Mouse (Mus musculus): Measurements from ENCODE around the gene Agpat1. TPM values are rescaled to one million over a fixed set of nuclear protein-coding genes. Genes with fewer than 3 reads are reported as not detected.

Agpat1 gene
- polyA plus RNA-seq, 1 experiment from 2014 or later = 128 TPM

GRCm38 (mm10) chr17:34568421-34568820, 35.6 kb upstream of the Agpat1 start:
- ATAC-seq (replicated peaks) = no peak
- no peaks in the 10 kb centered on the region for H3K4me1 ChIP-seq
- H3K27me3 ChIP-seq (replicated peaks) = 0 out of 2 replicates have a peak, but pooled peaks cover 5% of the 10 kb centered on the region
- WGBS = 79% methylated on average over 13 of the region's 13 CpGs
- no peak overlapping the region for H3K4me2 ChIP-seq
- no peak overlapping the region for H3K4me3 ChIP-seq
- H3K9ac ChIP-seq = no peak overlapping the region
- no peaks in the 10 kb centered on the region for H3K36me3 ChIP-seq (replicated peaks)
- no peak overlapping the region for H3K27ac ChIP-seq
- H3K9me3 ChIP-seq = no peaks in the 10 kb centered on the region

GRCm38 (mm10) chr17:34569919-34570318, 34.1 kb upstream of the Agpat1 start:
- Histone ChIP-seq H3K27ac (no peak overlapping the region), H3K9me3 (no peaks in the 10 kb centered on the region), H3K4me3 (no peak overlapping the region), H3K9ac (no peak overlapping the region), H3K36me3 (replicated peaks) (no peaks in the 10 kb centered on the region), H3K4me2 (no peak overlapping the region), H3K27me3 (replicated peaks) (0 out of 2 replicates have a peak, but pooled peaks cover 5% of the 10 kb centered on the region), H3K4me1 (no peaks in the 10 kb centered on the region)
- 67% methylated on average over 4 of the region's 4 CpGs for WGBS
- ATAC-seq (replicated peaks) = no peak

GRCm38 (mm10) chr17:34571875-34572274, 32.2 kb upstream of the Agpat1 start:
- no peak overlapping the region for H3K4me2 ChIP-seq
- no peak overlapping the region for H3K4me3 ChIP-seq
- H3K9me3 ChIP-seq = no peaks in the 10 kb centered on the region
- no peak overlapping the region for H3K9ac ChIP-seq
- no peaks in the 10 kb centered on the region for H3K36me3 ChIP-seq (replicated peaks)
- no peak for ATAC-seq (replicated peaks)
- H3K27me3 ChIP-seq (replicated peaks) = 0 out of 2 replicates have a peak, but pooled peaks cover 5% of the 10 kb centered on the region
- no peaks in the 10 kb centered on the region for H3K4me1 ChIP-seq
- WGBS = 12% methylated on average over 5 of the region's 5 CpGs
- H3K27ac ChIP-seq = no peak overlapping the region

GRCm38 (mm10) chr17:34572361-34572760, 31.7 kb upstream of the Agpat1 start:
- Histone ChIP-seq H3K4me1 (no peaks in the 10 kb centered on the region), H3K4me2 (no peak overlapping the region), H3K36me3 (replicated peaks) (no peaks in the 10 kb centered on the region), H3K27ac (no peak overlapping the region), H3K27me3 (replicated peaks) (0 out of 2 replicates have a peak, but pooled peaks cover 1% of the 10 kb centered on the region), H3K9me3 (no peaks in the 10 kb centered on the region), H3K4me3 (no peak overlapping the region), H3K9ac (no peak overlapping the region)
- no peak for ATAC-seq (replicated peaks)
- 10% methylated on average over 15 of the region's 15 CpGs for WGBS

GRCm38 (mm10) chr17:34576577-34576976, 27.5 kb upstream of the Agpat1 start:
- H3K4me1 ChIP-seq = no peaks in the 10 kb centered on the region
- no peak overlapping the region for H3K4me3 ChIP-seq
- H3K9me3 ChIP-seq = no peaks in the 10 kb centered on the region
- no peak overlapping the region for H3K27ac ChIP-seq
- H3K27me3 ChIP-seq (replicated peaks) = no peaks in the 10 kb centered on the region
- no peak overlapping the region for H3K4me2 ChIP-seq
- ATAC-seq (replicated peaks) = no peak
- H3K36me3 ChIP-seq (replicated peaks) = no peaks in the 10 kb centered on the region
- 72% methylated on average over 5 of the region's 5 CpGs for WGBS
- no peak overlapping the region for H3K9ac ChIP-seq

GRCm38 (mm10) chr17:34578070-34578469, 26.0 kb upstream of the Agpat1 start:
- Histone ChIP-seq H3K9me3 (no peaks in the 10 kb centered on the region), H3K27ac (no peak overlapping the region), H3K4me1 (no peaks in the 10 kb centered on the region), H3K9ac (no peak overlapping the region), H3K4me3 (no peak overlapping the region), H3K4me2 (no peak overlapping the region), H3K27me3 (replicated peaks) (no peaks in the 10 kb centered on the region), H3K36me3 (replicated peaks) (no peaks in the 10 kb centered on the region)
- 86% methylated on average over 3 of the region's 3 CpGs for WGBS
- no peak for ATAC-seq (replicated peaks)

- no peak overlapping the region for H3K27ac ChIP-seq
- no peak overlapping the region for H3K4me2 ChIP-seq
- H3K4me3 ChIP-seq = no peak overlapping the region
- no peaks in the 10 kb centered on the region for H3K9me3 ChIP-seq
- no peak for ATAC-seq (replicated peaks)
- H3K27me3 ChIP-seq (replicated peaks) = no peaks in the 10 kb centered on the region
- H3K36me3 ChIP-seq (replicated peaks) = no peaks in the 10 kb centered on the region
- H3K4me1 ChIP-seq = peaks cover 11% of the 10 kb centered on the region
- H3K9ac ChIP-seq = no peak overlapping the region
- 86% methylated on average over 12 of the region's 12 CpGs for WGBS
These were observed 21.5 kb upstream of the Agpat1 start for GRCm38 (mm10) chr17:34582528-34582927.

GRCm38 (mm10) chr17:34583397-34583796, 20.7 kb upstream of the Agpat1 start:
- H3K4me3 ChIP-seq = no peak overlapping the region
- no peak overlapping the region for H3K9ac ChIP-seq
- 54% methylated on average over 7 of the region's 7 CpGs for WGBS
- ATAC-seq (replicated peaks) = no peak
- no peaks in the 10 kb centered on the region for H3K9me3 ChIP-seq
- H3K36me3 ChIP-seq (replicated peaks) = no peaks in the 10 kb centered on the region
- H3K4me1 ChIP-seq = peaks cover 18% of the 10 kb centered on the region
- H3K4me2 ChIP-seq = no peak overlapping the region
- H3K27me3 ChIP-seq (replicated peaks) = no peaks in the 10 kb centered on the region
- H3K27ac ChIP-seq = no peak overlapping the region

- Histone ChIP-seq H3K4me2 (no peak overlapping the region), H3K27ac (no peak overlapping the region), H3K36me3 (replicated peaks) (no peaks in the 10 kb centered on the region), H3K27me3 (replicated peaks) (no peaks in the 10 kb centered on the region), H3K4me1 (peaks cover 21% of the 10 kb centered on the region), H3K4me3 (no peak overlapping the region), H3K9me3 (no peaks in the 10 kb centered on the region), H3K9ac (no peak overlapping the region)
- 85% methylated on average over 8 of the region's 8 CpGs for WGBS
- ATAC-seq (replicated peaks) = no peak
These were observed 20.2 kb upstream of the Agpat1 start for GRCm38 (mm10) chr17:34583819-34584218.

- WGBS = 90% methylated on average over 8 of the region's 8 CpGs
- no peak overlapping the region for H3K4me2 ChIP-seq
- no peak overlapping the region for H3K4me3 ChIP-seq
- no peaks in the 10 kb centered on the region for H3K27me3 ChIP-seq (replicated peaks)
- peak overlapping the region; percentile 100; the same call in 1 of the 2 replicates for H3K27ac ChIP-seq
- peaks cover 28% of the 10 kb centered on the region for H3K4me1 ChIP-seq
- no peaks in the 10 kb centered on the region for H3K36me3 ChIP-seq (replicated peaks)
- no peak for ATAC-seq (replicated peaks)
- H3K9me3 ChIP-seq = no peaks in the 10 kb centered on the region
- no peak overlapping the region for H3K9ac ChIP-seq
These were observed 18.9 kb upstream of the Agpat1 start for GRCm38 (mm10) chr17:34585121-34585520.

GRCm38 (mm10) chr17:34585877-34586771, 17.9 kb upstream of the Agpat1 start:
- ATAC-seq (replicated peaks) = peak; percentile 16
- peak overlapping the region; percentile 78 for H3K4me3 ChIP-seq

GRCm38 (mm10) chr17:34586796-34587422, 17.2 kb upstream of the Agpat1 start:
- H3K27ac ChIP-seq = peak overlapping the region; percentile 100
- H3K9ac ChIP-seq = peak overlapping the region; percentile 86
- under 1% methylated on average over 38 of the region's 38 CpGs for WGBS
- no peaks in the 10 kb centered on the region for H3K36me3 ChIP-seq (replicated peaks)
- no peaks in the 10 kb centered on the region for H3K27me3 ChIP-seq (replicated peaks)
- peak; percentile 81 for ATAC-seq (replicated peaks)
- H3K4me2 ChIP-seq = peak overlapping the region; percentile 87
- H3K9me3 ChIP-seq = no peaks in the 10 kb centered on the region
- H3K4me3 ChIP-seq = peak overlapping the region; percentile 78
- H3K4me1 ChIP-seq = peaks cover 44% of the 10 kb centered on the region

More at GRCm38 (mm10) chr17:34585877-34586771, 17.9 kb upstream of the Agpat1 start:
- 10% methylated on average over 32 of the region's 32 CpGs for WGBS
- Histone ChIP-seq H3K9me3 (no peaks in the 10 kb centered on the region), H3K9ac (peak overlapping the region; percentile 86), H3K36me3 (replicated peaks) (no peaks in the 10 kb centered on the region), H3K27ac (peak overlapping the region; percentile 100), H3K4me1 (peaks cover 38% of the 10 kb centered on the region), H3K4me2 (peak overlapping the region; percentile 87), H3K27me3 (replicated peaks) (no peaks in the 10 kb centered on the region)

Measured in midbrain, embryonic 15.5 days (tissue).